Mouse (Mus musculus) hindlimb bud, embryonic 11.5 days (tissue): ENCODE results near the gene Shh.

Experiments
- DNase-seq: peaks from one replicate; pipeline ENCODE4 v3.0.0-alpha.2; 2012; ENCODE audit warnings: low read depth, low spot score; ENCODE audit errors: extremely low spot score

Shh gene

DNA sequence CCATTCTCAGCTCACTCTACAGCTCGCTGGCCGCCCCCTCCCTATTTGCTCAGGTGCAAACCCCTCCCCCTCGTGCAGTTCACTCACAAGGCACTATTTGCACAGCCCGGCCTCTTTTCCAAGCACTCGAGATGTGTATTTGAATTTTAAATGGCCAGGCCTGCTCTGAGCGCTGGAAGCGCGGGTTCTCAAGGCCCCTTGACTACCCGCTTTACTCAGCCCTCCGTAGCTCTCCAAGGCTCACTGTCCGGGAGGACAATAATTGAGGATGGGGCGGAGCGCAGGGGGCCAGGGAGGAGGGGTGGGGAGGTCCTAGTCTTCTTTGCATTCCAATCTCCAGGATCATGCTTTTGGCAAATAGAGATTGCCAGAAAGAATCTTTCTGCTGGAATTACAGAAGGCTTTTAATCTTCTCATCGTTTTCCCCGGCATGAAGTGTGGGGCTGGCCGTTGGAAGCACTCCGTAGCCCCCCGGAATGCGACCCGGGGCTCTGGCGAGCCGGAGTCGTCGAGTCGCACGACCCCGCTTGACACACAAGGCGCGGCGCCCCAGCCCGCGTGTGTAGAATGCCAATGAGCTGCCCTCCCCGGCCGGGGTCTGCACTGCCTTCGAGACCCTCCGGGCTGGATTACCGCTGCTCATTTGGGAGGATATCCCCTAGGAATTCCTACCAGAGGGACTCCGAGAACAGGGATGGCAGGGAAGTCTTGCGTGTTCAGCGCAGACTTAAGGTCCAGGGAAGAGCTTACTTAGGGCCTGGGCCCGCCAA, 7.4 kb downstream of the Shh start:
- no peak for DNase-seq

DNA sequence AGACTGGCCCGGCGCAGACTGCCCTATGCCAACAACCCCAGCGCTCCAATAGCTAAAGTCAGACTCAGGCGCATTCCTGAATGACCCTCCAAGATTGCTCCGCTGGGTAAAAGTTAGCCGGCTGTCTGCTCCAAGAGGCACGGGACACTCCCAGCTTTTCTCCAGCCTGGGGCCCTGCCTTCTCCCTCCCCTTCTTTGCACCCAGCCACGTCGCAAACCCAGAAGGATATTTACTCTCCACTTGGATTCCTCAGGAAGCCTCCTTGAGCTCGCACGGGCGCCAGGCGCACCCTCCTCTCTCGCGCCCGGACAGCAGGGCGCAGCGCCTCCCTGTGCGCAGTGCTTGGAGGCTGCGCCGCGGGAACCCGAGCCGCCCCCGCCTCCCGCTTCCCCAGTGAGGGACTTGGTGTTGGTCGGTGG, 8.2 kb downstream of the Shh start:
- DNase-seq: no peak

DNA sequence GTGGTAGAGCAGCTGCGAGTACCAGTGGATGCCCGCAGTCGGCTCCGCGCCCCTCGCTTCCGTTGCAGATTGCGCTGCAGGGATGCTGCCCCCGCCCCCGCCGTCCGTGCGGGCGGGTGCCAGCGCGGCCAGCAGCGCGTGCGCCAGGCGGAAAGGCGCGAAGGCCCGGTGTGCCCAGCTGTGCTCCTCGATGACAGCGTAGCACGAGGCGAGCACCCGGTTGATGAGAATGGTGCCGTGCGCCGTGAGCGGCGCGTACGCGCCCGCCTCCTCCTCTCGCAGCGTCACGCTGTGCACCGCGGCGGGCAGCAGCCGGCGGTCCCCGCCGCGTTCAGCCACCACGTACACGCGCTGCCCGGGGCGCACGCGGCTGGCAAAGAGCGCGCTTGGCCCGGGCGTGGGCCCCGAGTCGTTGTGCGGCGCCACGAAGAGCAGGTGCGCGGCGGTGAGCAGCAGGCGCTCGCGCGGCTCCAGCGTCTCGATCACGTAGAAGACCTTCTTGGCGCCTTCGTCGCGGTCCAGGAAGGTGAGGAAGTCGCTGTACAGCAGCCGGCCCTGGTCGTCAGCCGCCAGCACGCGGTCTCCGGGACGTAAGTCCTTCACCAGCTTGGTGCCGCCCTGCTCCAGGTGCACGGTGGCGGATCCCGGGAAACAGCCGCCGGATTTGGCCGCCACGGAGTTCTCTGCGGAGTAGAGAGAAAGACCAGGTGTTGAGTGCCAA, 9.0 kb downstream of the Shh start:
- no peak for DNase-seq

DNA sequence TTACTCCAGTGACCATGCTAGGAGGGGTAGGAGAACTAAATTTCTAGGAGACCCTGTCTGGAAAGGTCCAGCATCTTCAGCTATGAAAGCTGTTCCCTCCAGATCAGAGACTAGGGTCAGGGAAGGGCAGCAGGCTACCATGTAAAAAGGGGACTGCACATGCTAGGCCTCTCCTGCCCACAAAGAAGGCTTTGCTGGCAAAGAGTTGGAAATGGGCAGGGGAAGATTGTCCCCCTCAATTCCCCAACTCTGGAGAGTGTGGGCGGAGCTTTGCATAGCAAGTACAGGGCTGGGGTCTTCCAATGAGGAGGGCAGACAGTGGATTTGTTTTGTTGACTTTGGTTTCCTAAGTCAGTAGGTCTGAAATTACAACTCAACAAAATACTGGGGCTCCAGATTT, 10.7 kb downstream of the Shh start:
- no peak for DNase-seq

DNA sequence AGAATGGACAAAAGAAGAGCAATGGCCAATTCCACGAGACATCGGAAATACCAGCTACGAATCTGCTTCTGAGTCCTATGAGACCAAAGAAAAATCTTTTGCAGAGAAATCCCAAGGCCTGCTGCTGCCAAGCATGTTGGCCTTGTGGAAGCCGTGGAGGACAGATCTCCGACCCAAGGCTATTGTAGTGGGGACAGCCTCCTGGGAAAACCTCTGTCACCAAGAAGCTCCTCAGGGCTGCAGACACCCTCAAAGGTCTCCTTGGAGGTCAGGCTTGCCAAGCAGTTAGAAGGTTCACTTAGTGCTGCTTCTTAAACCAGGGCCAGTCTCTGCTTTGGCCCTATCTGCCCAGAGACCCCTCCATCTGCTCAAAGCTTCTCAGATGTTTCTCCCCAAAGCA, 11.3 kb downstream of the Shh start:
- DNase-seq: no peak

DNA sequence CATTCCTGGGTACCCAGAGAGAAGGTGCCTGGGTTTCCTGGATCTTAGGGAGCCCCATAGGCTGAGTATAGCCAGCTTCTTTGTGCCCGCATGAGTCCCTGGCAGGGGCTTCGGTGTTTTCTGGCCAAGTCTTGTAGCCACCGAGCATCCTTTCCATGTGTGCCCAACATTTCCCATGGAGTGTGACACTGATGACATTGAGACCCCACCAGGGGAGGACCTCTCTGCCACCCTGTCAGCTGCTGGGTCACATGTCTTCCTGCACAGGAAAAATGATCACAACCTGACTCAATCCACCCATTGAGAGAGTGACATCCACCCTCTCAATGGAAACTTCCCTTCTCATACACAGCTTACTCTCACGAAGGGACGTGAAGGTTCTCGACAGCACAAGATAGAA, 12.5 kb downstream of the Shh start:
- DNase-seq: no peak

DNA sequence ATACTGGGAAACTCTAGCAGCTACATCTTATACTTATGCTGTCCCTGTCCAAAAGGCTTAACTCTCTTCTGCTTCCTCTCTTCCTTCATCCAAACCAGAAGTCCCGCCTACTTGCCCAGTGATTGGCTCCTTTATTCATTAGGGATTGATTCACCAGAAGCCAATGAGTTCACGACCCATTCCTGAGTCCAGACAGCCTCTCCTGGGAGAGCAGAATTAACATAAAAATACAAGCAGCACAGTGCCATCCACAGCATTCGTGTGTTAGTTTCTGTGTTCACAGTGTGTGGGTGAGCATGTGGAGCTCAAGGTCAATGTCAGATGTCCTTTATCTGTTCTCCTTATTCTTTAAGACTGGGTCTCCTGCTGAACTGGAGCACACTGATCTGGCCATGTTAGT, 13.5 kb downstream of the Shh start:
- DNase-seq: no peak

DNA sequence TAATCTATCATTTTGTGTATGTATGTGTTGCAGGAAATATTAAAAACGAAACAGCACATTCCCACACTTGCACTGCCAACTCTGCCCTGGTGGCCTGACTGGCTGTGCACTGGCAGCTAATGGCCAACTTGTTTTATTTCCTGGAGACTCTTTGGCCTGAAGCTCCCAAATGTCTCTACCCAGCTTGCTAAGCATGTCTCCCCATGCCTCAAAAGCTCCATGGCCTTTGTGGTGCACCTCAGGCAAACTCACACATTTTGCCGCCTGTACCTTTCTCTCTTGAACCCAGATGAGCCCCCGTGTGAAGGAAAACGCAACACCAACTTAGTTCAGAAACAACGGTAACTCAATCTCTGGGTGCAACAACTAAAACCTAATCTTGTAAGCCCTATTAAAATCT, 14.0 kb downstream of the Shh start:
- DNase-seq: no peak

DNA sequence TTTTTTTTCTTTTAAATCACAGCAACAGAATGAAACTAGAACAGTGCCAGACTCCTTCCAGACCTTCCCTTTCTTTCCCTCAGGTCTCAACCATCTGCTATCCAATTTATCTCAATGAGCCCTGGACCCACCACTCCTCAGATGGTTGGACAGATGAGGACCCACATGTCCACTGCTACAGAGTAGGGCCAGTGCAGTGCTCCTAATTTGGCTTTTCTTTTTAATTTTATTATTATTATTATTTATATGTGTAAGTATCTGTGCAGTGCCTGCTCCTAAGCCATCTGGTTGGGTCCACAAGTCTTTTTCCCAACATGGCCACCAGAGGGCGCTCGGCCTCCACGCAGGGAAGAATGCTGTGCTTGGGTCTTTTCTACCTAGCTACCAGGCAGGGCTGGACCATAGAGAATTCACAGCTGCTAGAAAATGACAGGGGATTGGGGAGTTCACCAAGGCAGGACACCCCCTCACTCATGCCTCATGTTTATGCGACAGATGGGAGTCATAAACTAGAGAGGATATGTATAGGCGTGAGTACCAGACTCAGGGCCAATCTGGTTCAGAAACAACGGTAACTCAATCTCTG, 15.9 kb downstream of the Shh start:
- DNase-seq: no peak

DNA sequence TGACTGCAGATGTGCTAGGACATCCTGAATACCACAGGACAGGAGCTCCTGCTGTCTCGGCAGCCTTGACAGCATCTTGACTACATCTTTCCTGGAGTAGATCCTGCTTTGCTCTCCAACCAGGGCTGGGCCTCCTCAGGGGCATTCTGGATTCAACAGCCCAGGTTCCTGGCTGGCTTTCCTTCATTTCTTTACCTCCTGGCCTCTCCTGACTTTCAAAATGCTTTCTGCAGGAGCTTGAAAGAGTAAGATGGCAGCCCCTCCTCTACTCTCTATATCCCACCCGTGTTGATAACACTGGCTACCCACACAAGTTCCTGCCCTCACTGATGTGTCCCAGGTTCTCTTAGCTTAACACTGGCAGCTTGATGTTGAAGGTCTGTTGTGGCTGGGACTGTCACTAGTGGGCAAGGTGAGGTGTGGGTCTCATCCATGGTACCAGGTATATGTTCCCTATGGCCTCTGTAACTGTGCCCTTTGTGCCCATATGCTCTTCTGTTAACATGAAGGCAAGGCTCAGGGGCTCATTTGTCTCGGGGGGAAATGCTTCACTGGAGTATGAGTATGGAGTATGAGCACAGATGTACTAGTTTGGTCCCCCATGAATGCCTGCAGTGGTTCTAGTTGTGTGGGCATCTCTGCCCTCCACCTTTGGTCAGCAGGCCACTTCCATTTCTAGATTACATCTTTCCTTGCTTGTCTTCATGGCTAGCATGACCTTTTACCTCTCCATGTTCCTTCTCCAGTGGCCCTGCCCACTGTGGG, 16.7 kb downstream of the Shh start:
- no peak for DNase-seq

DNA sequence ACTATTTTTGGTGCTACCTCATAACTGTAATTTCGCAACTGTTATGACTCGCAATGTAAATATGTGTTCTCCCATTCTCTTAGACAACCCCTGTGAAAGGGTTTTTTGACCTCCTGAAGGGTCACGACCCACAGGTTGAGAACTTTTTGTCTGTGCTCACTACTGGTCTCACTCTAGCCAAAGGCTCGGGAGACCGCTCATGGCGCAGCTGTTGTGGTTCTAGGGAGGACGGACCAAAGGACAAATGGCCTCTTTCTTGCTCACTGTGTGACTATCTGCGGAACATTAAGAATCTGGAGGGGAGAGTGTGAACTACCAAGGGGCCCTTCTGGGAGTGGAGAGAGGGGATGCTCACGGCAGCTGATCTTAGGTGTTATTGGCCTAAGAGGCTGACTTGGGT, 41.1 kb downstream of the Shh start:
- DNase-seq: no peak

DNA sequence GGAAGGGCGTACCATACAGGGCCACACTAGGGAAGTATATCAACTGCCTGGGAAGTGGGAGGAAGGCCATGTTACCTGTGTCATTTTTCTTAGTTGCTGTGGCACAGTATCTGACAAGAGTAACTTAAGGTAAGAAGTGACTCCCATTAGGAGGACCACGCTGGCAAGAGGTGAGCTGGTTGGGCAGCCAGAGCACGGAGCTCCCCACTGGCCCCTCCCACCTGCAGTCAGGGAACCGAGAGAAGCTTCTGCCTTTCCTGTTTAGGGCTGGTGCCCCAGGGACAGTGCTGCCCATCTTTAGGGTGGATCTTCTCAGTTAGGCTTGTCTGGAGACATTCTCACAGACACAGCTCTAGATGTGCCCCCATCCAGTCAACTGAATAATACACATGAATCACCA, 43.3 kb downstream of the Shh start:
- no peak for DNase-seq

DNA sequence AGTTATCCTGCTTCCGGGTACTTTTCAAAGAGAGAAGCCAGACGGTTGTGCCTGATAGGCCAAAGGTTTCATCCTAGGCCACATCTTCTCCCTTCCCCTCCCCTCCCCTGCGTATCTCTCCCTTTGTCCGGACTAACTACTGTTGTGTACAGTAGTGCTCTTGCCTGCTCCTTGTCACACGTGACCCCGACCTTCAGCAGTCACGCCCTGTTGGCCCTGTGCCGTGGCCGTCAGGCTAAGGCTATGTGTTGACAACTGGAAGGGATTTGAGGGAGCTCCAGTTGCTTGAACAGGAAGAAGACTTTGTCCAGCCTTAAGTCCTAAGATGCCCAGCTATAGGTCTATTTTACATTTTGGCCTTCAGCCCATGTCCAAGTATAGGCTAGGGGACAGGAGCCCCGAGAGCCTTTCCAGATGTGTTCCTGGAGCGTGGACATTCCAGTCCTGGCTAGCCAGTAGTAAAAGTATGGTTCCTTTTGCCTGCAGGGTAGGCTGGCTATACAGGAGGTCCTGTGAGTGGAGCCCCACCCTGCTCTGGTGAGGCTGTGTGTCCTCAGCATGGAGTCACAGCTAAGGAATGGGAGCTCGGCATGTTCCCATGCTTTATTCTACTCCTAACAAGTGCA, 47.3 kb downstream of the Shh start:
- no peak for DNase-seq

DNA sequence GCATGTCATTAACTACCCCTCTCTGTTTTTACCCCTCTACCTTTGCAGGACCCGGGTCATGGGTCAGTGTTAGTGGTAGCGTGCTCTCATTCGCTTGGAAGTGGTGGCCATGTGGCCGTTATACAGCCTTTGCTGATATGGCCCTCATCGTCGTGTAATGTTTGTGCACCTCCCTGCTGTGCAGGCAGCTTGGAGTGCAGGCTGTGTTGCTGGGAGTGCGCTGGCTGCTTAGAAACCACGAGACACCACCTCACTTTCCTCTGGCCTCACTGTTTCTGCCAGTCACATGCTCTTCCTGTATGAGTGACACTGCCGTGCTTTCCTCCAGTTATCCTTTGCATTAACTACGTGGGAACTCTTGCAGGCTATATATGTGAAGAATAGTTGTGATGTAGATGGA, 48.3 kb downstream of the Shh start:
- no peak for DNase-seq

DNA sequence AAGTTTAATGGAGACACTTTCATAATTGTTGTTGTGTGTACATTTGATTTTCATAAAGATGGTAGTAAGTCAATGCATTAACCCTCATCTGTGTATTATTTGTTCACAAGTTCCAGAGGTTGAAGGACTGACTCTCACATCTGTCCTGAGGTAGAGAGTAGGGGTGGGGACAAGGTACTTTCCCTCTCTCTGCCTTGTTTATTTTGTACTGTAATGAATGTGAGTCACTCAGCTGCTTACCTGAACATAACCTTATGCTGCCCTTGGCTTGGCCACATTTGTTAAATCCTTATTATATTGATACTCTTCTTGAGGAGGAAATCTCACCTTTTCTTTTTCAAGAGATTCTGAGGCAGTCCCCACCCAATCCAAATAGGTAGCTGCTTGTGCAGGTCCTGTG, 51.0 kb downstream of the Shh start:
- no peak for DNase-seq

DNA sequence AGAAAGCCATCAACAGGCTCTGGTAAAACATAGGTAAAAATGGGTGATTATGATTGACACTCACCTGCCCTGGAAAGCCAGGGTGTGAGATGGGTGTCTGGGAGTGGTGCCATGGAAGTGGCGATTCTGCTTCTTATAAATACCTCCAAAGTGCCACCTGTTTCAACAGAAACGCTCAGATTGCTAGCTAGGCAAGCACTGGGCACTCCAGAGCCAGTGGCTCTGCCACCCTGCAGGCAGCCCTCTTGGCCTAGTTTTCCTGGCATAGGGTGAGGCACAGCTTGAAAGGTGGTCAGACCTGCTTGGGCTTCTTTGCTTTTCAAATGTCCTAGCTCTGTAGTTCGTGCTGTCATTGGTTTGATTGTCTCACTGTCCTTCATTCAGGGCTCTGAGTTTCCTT, 53.0 kb downstream of the Shh start:
- no peak for DNase-seq

DNA sequence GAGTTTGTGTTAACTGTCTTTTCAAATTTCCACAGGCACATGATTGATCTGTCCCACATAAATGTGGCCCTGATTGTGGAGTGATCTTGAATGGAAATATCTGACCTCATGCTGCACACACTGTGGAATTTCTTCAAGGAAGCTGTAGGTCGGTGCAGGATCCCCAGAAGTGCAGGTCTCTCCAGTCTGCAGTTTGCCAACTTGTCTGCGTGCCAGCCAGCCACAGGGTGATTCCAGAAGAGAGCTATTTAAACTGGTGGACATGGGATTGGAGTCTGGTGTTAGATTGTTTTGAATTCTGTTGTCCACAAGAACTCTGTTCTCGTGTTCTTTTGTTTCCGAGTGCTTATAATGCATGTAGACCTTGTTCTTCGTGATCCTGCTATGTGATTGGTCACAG, 53.5 kb downstream of the Shh start:
- no peak for DNase-seq

DNA sequence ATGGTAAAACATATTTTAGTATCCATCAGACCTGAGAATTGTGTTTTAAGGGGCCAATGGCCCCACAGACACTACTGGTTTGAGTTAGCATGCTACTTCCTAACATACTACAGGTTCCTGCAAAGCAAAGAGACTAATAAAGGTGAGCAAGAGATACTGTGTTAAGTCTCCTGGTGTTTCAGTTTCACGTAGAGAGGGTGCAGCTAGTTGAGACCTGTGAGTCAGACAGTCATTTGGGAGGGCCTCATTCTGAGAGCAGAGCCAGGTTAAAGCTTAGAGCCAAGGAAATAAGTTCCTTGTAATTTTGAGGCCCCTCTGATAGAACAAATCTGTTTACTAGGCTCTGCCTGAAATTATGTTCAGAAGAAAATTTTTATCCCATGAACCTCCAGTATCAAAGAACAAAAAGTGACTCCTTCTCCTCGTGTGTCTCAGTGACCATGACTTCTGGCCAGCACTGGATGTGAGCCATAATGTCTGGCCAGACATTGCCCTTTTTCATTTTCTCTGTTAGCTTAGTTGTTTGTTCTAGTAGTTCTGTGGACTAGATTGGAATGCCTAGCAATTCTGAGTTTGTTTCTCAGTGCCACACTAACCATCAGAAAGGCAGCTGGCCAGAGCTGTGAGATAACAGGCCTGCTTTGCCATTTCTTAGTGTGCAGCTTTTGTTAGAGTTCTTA, 54.9 kb downstream of the Shh start:
- no peak for DNase-seq
